ENCODE assay signal across 25 mouse cellular contexts in the genomic region with DNA sequence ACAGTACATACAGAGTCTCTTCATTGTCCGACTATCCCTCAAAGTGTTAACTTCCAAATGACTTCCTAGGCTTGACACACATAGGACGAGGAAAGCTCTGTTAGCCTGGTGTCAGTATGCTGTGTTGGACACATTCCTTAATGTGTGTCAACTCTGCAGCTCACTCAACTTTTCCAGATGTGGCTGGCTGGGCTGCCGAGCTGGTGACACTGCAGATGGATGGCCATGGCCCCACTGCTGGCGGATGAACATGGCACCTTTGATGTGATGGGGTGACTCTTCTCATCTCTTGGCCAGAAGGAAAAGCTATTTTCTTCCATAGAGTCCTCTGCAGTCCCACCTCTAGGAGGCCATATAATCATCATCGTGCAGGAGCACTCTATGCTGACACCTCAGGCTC.
A peak's percentile ranks its signal among the peaks of the same experiment; 100 is the strongest.
DNase-seq lines count a peak whose midpoint lies in the region; ATAC-seq and TF ChIP-seq lines count a peak whose summit lies in the region.
"Had no signal": no experiment of that assay in that cellular context is flagged by ENCODE, and none has a peak within 500 bp of the region (broad histone marks: within the 10 kb centered on the region; RNA-seq: fewer than 3 reads in every experiment).

No protein-coding gene starts in this region.

- H3K36me3 ChIP-seq in lung, embryonic 14.5 days (ENCODE audit: insufficient read depth): no peaks in the 10 kb centered on the region
- H3K36me3 ChIP-seq: embryonic facial prominence, embryonic 10.5 days; embryonic facial prominence, embryonic 12.5 days; forebrain, embryonic 15.5 days; G1E had no signal

- no peak overlapping the region for H3K9ac ChIP-seq in lung, embryonic 14.5 days
- H3K9ac ChIP-seq: embryonic facial prominence, embryonic 12.5 days; forebrain, embryonic 13.5 days; forebrain, embryonic 15.5 days; forebrain, postnatal 0 days had no signal

- H3K9me3 ChIP-seq in lung, embryonic 14.5 days (ENCODE audit: low read depth, low read length): no peaks in the 10 kb centered on the region
- H3K9me3 ChIP-seq: embryonic facial prominence, embryonic 10.5 days; embryonic facial prominence, embryonic 12.5 days; forebrain, embryonic 13.5 days; forebrain, embryonic 15.5 days; G1E had no signal

- ATAC-seq in lung, embryonic 14.5 days (ENCODE audit: insufficient read depth): no peak
- ATAC-seq: activated CD4-positive, CD25-positive, alpha-beta regulatory T cell, adult 4 months; CD4-positive, CD25-positive, alpha-beta regulatory T cell, adult 4 months; forebrain, embryonic 13.5 days; forebrain, embryonic 15.5 days; forebrain, postnatal 0 days; Patski had no signal

- no peak overlapping the region for H3K4me3 ChIP-seq in lung, embryonic 14.5 days (ENCODE audit: low read depth, low read length)
- H3K4me3 ChIP-seq: embryonic facial prominence, embryonic 10.5 days; embryonic facial prominence, embryonic 12.5 days; forebrain, embryonic 13.5 days; forebrain, embryonic 15.5 days had no signal

- DNase-seq in embryo, embryonic 10 days (ENCODE audit: low spot score): peak; percentile 54
- no peak for DNase-seq in embryo, embryonic 9.5 days (ENCODE audit: extremely low spot score)
- DNase-seq in lung, embryonic 14.5 days: peak; percentile 9
- DNase-seq in lung, postnatal 25 days (ENCODE audit: low spot score): no peak
- DNase-seq in mesoderm, embryonic 11.5 days (ENCODE audit: low read depth, low spot score): peak; percentile 36
- DNase-seq: adrenal gland, adult 8-10 months; adrenal gland, postnatal 14 days; adrenal gland, postnatal 36 days; B cell, adult 2 months; cerebellum, adult 11-12 months; cerebellum, adult 2 months; cerebellum, adult 9-10 months; cerebellum, postnatal 10 days; cerebellum, postnatal 25 days; embryo, embryonic 11 days; forebrain, postnatal 0 days had no signal

- no peak overlapping the region for H3K4me2 ChIP-seq in lung, embryonic 14.5 days
- H3K4me2 ChIP-seq: embryonic facial prominence, embryonic 12.5 days; forebrain, embryonic 13.5 days; forebrain, embryonic 15.5 days had no signal

- H3K27ac ChIP-seq in lung, embryonic 14.5 days (ENCODE audit: low read depth): no peak overlapping the region
- H3K27ac ChIP-seq: embryonic facial prominence, embryonic 10.5 days; embryonic facial prominence, embryonic 12.5 days; forebrain, embryonic 13.5 days; forebrain, embryonic 15.5 days had no signal

- H3K27me3 ChIP-seq in lung, embryonic 14.5 days (ENCODE audit: insufficient read depth, low read length): no peaks in the 10 kb centered on the region
- H3K27me3 ChIP-seq: CH12.LX; embryonic facial prominence, embryonic 12.5 days; forebrain, embryonic 13.5 days; forebrain, embryonic 15.5 days; Patski had no signal

- no peak for TF ChIP-seq CTCF in lung, embryonic 14.5 days (IDR thresholded peaks at IDR 0.05; ENCODE audit: low read depth)

- WGBS in lung, embryonic 14.5 days: 38% methylated on average over 5 of the region's 5 CpGs

- no peaks in the 10 kb centered on the region for H3K4me1 ChIP-seq in lung, embryonic 14.5 days (ENCODE audit: insufficient read depth)
- H3K4me1 ChIP-seq: forebrain, embryonic 13.5 days had no signal

Comparison
In these comparisons a context has a peak if more than half of its experiments do, and no peak if none do; other contexts are left out.
1. DNase-seq: peak in embryo, embryonic 10 days (single experiment), lung, embryonic 14.5 days (single experiment) and mesoderm, embryonic 11.5 days (single experiment); none in embryo, embryonic 9.5 days (single experiment) and lung, postnatal 25 days (single experiment).